Mouse (Mus musculus) brown adipose tissue, adult 24 weeks (tissue): ENCODE measurements around the gene Dctn1. TPM values are rescaled to one million over a fixed set of nuclear protein-coding genes. Genes with fewer than 3 reads are reported as not detected.
A peak's percentile ranks its signal among the peaks of the same experiment; 100 is the strongest.
"Not testable (repeated sequence)": the region's sequence is repeated elsewhere in the genome, so short reads cannot be mapped to it uniquely, and the experiment has no call there.

ENCODE experiments used
- H3K27ac ChIP-seq: fragments of 200-500 bp; replicated peaks from 2 replicates; pipeline ENCODE4 v1.5.1; 2012; ENCODE audit warnings: low read depth, mild to moderate bottlenecking, low read length
- H3K4me1 ChIP-seq: fragments of 200-500 bp; 2 replicates; pipeline ENCODE4 v1.6.1; 2012; ENCODE audit warnings: low read length, mixed read lengths; ENCODE audit not compliant: control insufficient read depth, insufficient read depth, insufficient read length
- H3K4me3 ChIP-seq: fragments of 200-500 bp; 2 replicates; pipeline ENCODE4 v1.5.1; 2012; ENCODE audit warnings: low read depth, mild to moderate bottlenecking, low read length, moderate library complexity; ENCODE audit not compliant: insufficient read depth
- polyA plus RNA-seq: library from polyadenylated mRNA; stranded (reverse); fragments of >200 nt; gene quantifications from 2 replicates; pipeline ENCODE4 v1.2.4, GENCODE M21; 2012; ENCODE audit not compliant: missing spikeins, insufficient read depth, insufficient read length

Dctn1 gene
- polyA plus RNA-seq, 1 experiment = 31.0 TPM

GRCm38 (mm10) chr6:83145805-83146204 is 19.9 kb upstream of the Dctn1 start:
- Histone ChIP-seq H3K4me1 (0 out of 2 replicates have a peak, but pooled peaks cover 2% of the 10 kb centered on the region), H3K27ac (no peak overlapping the region), H3K4me3 (no peak overlapping the region)

- Histone ChIP-seq H3K4me3 (no peak overlapping the region), H3K4me1 (0 out of 2 replicates have a peak, but pooled peaks cover 2% of the 10 kb centered on the region), H3K27ac (no peak overlapping the region)
Measured at GRCm38 (mm10) chr6:83147280-83147679, 18.4 kb upstream of the Dctn1 start.

- H3K4me1 ChIP-seq = no peaks in the 10 kb centered on the region
- no peak overlapping the region for H3K4me3 ChIP-seq
- H3K27ac ChIP-seq = no peak overlapping the region
Measured at GRCm38 (mm10) chr6:83151721-83152120, 14.0 kb upstream of the Dctn1 start.

- Histone ChIP-seq H3K4me1 (no peaks in the 10 kb centered on the region), H3K27ac (no peak overlapping the region), H3K4me3 (no peak overlapping the region)
Measured at GRCm38 (mm10) chr6:83153038-83153437, 12.7 kb upstream of the Dctn1 start.

- Histone ChIP-seq H3K4me3 (no peak overlapping the region), H3K27ac (no peak overlapping the region), H3K4me1 (no peaks in the 10 kb centered on the region)
Measured at GRCm38 (mm10) chr6:83153485-83153884, 12.2 kb upstream of the Dctn1 start.

- no peak overlapping the region for H3K27ac ChIP-seq
- H3K4me3 ChIP-seq = peak overlapping the region; percentile 83
- no peaks in the 10 kb centered on the region for H3K4me1 ChIP-seq
Measured at GRCm38 (mm10) chr6:83155552-83156238, 10.0 kb upstream of the Dctn1 start.

- Histone ChIP-seq H3K27ac (no peak within 1 kb of the TSS), H3K4me1 (no peaks in the 10 kb centered on the region), H3K4me3 (peak within 1 kb of the TSS; percentile 83)
Measured at GRCm38 (mm10) chr6:83156259-83156684, 9.4 kb upstream of the Dctn1 start, which contains the start of the genes Wdr54 and 1700003E16Rik. Wdr54 (minus strand) TSS chr6:83156397. 1700003E16Rik (plus strand) TSS chr6:83156404.

GRCm38 (mm10) chr6:83159456-83159855 is 6.3 kb upstream of the Dctn1 start:
- H3K4me1 ChIP-seq, H3K27ac ChIP-seq, H3K4me3 ChIP-seq: not testable (repeated sequence)

- H3K4me3 ChIP-seq = peak overlapping the region; percentile 61; the same call in 1 of the 2 replicates
- H3K27ac ChIP-seq = no peak overlapping the region
- peaks cover 3% of the 10 kb centered on the region; the same call in 1 of the 2 replicates for H3K4me1 ChIP-seq
Measured at GRCm38 (mm10) chr6:83161442-83161841, 4.3 kb upstream of the Dctn1 start.

- Histone ChIP-seq H3K4me1 (peaks cover 3% of the 10 kb centered on the region; the same call in 1 of the 2 replicates), H3K4me3 (peak overlapping the region; percentile 61), H3K27ac (no peak overlapping the region)
Measured at GRCm38 (mm10) chr6:83161921-83162641, 3.6 kb upstream of the Dctn1 start.

GRCm38 (mm10) chr6:83162701-83163100 is 3.0 kb upstream of the Dctn1 start:
- H3K4me3 ChIP-seq = peak overlapping the region; percentile 61
- H3K4me1 ChIP-seq = peaks cover 3% of the 10 kb centered on the region; the same call in 1 of the 2 replicates
- no peak overlapping the region for H3K27ac ChIP-seq

GRCm38 (mm10) chr6:83165026-83165606 is 604 bp upstream of the Dctn1 start:
- peak overlapping the region; percentile 59 for H3K4me3 ChIP-seq
- H3K27ac ChIP-seq = peak overlapping the region; percentile 66; the same call in 1 of the 2 replicates
- H3K4me1 ChIP-seq = peaks cover 11% of the 10 kb centered on the region

GRCm38 (mm10) chr6:83166243-83166630 is 517 bp downstream of the Dctn1 start:
- Histone ChIP-seq H3K4me3 (peak overlapping the region; percentile 80), H3K4me1 (peaks cover 15% of the 10 kb centered on the region), H3K27ac (peak overlapping the region; percentile 59)

GRCm38 (mm10) chr6:83169872-83170271 is 4.2 kb downstream of the Dctn1 start:
- Histone ChIP-seq H3K27ac (peak overlapping the region; percentile 76), H3K4me3 (no peak overlapping the region), H3K4me1 (peaks cover 23% of the 10 kb centered on the region)

GRCm38 (mm10) chr6:83171063-83171462 is 5.3 kb downstream of the Dctn1 start:
- Histone ChIP-seq H3K27ac (peak overlapping the region; percentile 69), H3K4me3 (no peak overlapping the region), H3K4me1 (peaks cover 23% of the 10 kb centered on the region)
